Mouse (Mus musculus) kidney, postnatal 25 days (tissue): Measurements from ENCODE around the gene Pdzk1ip1.

Source experiments
- DNase-seq, 2 experiments: peaks; one replicate each; pipeline ENCODE4 v3.0.0; 2021; ENCODE audit warnings: mixed read lengths in 2 of 2

The Pdzk1ip1 gene

GRCm38 (mm10) chr4:115123507-115123906 is 35.0 kb downstream of the Pdzk1ip1 start:
- no peak for DNase-seq

DNA sequence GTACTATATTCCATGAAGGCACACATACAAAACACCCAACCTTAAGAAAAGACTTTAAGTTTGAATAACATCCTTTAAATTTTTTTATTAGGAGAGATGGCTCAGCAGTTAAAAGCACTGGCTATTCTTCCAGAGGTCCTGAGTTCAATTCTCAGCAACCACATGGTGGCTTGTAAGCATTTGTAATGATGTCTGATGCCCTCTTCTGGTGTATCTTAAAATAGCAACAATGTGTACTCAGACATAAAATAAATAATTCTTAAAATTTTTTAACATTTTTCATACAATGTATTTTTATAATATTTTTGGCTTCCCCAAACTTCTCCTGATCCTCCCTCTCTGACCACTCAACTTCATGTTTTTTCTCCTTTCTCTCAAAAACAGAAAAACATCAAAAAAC is 36.2 kb downstream of the Pdzk1ip1 start:
- no peak for DNase-seq

- no peak for DNase-seq
Measured at GRCm38 (mm10) chr4:115133085-115133484, 44.6 kb downstream of the Pdzk1ip1 start.

- DNase-seq: no peak
Measured at GRCm38 (mm10) chr4:115133621-115134295, 45.2 kb downstream of the Pdzk1ip1 start, which contains the start of gene Cyp4x1. Gene Cyp4x1, minus strand, starts transcription at chr4:115134281.

GRCm38 (mm10) chr4:115134296-115134630 is 45.8 kb downstream of the Pdzk1ip1 start:
- DNase-seq: no peak
